Mouse (Mus musculus) urinary bladder, postnatal 4 days (tissue): Measurements from ENCODE around the gene Il17rd.

Experiments
- DNase-seq, 2 experiments: peaks; one replicate each; pipeline ENCODE4 v3.0.0; 2021 to 2022; ENCODE audit warnings: low spot score in 2 of 2

Gene Il17rd

GRCm38 (mm10) chr14:27094247-27094646 lies 55.5 kb downstream of the Il17rd start:
- no peak for DNase-seq

GRCm38 (mm10) chr14:27096133-27096532 lies 57.4 kb downstream of the Il17rd start:
- DNase-seq, result no peak

GRCm38 (mm10) chr14:27096779-27097178 lies 58.0 kb downstream of the Il17rd start:
- peak in 1 of 2 experiments; percentile 61 for DNase-seq

GRCm38 (mm10) chr14:27101735-27102134 lies 63.0 kb downstream of the Il17rd start:
- no peak for DNase-seq

- no peak for DNase-seq
Measured at GRCm38 (mm10) chr14:27102720-27103119, 64.0 kb downstream of the Il17rd start.

GRCm38 (mm10) chr14:27105731-27106457 lies 67.2 kb downstream of the Il17rd start:
- no peak for DNase-seq

GRCm38 (mm10) chr14:27108748-27109504 lies 70.2 kb downstream of the Il17rd start:
- peak in 1 of 2 experiments; percentile 36 for DNase-seq

- DNase-seq, result peak; percentile 75 to 77
Measured at GRCm38 (mm10) chr14:27114362-27115274, 75.9 kb downstream of the Il17rd start, which contains the start of gene Arhgef3. TSS of gene Arhgef3 (plus strand) at chr14:27114899.

GRCm38 (mm10) chr14:27115275-27115660 lies 76.5 kb downstream of the Il17rd start:
- DNase-seq, result peak in 1 of 2 experiments; percentile 33

- no peak for DNase-seq
Measured at GRCm38 (mm10) chr14:27115991-27116390, 77.2 kb downstream of the Il17rd start.

GRCm38 (mm10) chr14:27116577-27117165 lies 77.9 kb downstream of the Il17rd start:
- DNase-seq, result no peak

- no peak for DNase-seq
Measured at GRCm38 (mm10) chr14:27118546-27118945, 79.8 kb downstream of the Il17rd start.

- no peak for DNase-seq
Measured at GRCm38 (mm10) chr14:27122646-27123045, 83.9 kb downstream of the Il17rd start.

- DNase-seq, result no peak
Measured at GRCm38 (mm10) chr14:27123543-27123942, 84.8 kb downstream of the Il17rd start.

- no peak for DNase-seq
Measured at GRCm38 (mm10) chr14:27130031-27130430, 91.3 kb downstream of the Il17rd start.

GRCm38 (mm10) chr14:27130676-27131075 lies 91.9 kb downstream of the Il17rd start:
- no peak for DNase-seq

GRCm38 (mm10) chr14:27131521-27131920 lies 92.8 kb downstream of the Il17rd start:
- DNase-seq, result no peak

GRCm38 (mm10) chr14:27138891-27139290 lies 100.2 kb downstream of the Il17rd start:
- no peak for DNase-seq

GRCm38 (mm10) chr14:27139968-27140367 lies 101.2 kb downstream of the Il17rd start:
- DNase-seq, result no peak

- DNase-seq, result no peak
Measured at GRCm38 (mm10) chr14:27141486-27141885, 102.7 kb downstream of the Il17rd start.

GRCm38 (mm10) chr14:27142680-27143079 lies 103.9 kb downstream of the Il17rd start:
- DNase-seq, result no peak
